Mouse (Mus musculus) lung, postnatal 0 days (tissue): ENCODE data around the gene Ubap2. TPM values are rescaled to one million over a fixed set of nuclear protein-coding genes. Genes with fewer than 3 reads are reported as not detected.

Source experiments
- ATAC-seq: fragments of 200-750 bp; cut with Nextera tagmentation; 2 replicates; pipeline ENCODE4 v1.8.0; 2017; ENCODE audit warnings: moderate library complexity
- DNase-seq: peaks from one replicate; pipeline ENCODE4 v3.0.0-alpha.2; 2016; ENCODE audit warnings: low spot score
- H3K27ac ChIP-seq: fragments of 300-500 bp; sonication (generic); 2 replicates; pipeline ENCODE4 v1.5.1; 2014; ENCODE audit warnings: antibody characterized with exemption, mild to moderate bottlenecking, low read length, mixed read lengths
- H3K27me3 ChIP-seq: fragments of 300-500 bp; sonication (generic); replicated peaks from 2 replicates; pipeline ENCODE4 v1.6.1; 2014; ENCODE audit warnings: low read length, mixed read lengths; ENCODE audit not compliant: insufficient read depth
- H3K36me3 ChIP-seq: fragments of 300-500 bp; sonication (generic); 2 replicates; pipeline ENCODE4 v1.6.1; 2014; ENCODE audit warnings: low read length, mixed read lengths; ENCODE audit not compliant: insufficient read depth
- H3K4me1 ChIP-seq: fragments of 300-500 bp; sonication (generic); 2 replicates; pipeline ENCODE4 v1.6.1; 2014; ENCODE audit warnings: antibody characterized with exemption, low read depth, low read length, mixed read lengths; ENCODE audit not compliant: insufficient read depth
- H3K4me2 ChIP-seq: fragments of 300-500 bp; sonication (generic); replicated peaks from 2 replicates; pipeline ENCODE4 v1.6.1; 2014; ENCODE audit warnings: low read depth, mild to moderate bottlenecking, low read length, moderate library complexity, mixed read lengths
- H3K4me3 ChIP-seq: fragments of 300-500 bp; sonication (generic); 2 replicates; pipeline ENCODE4 v1.5.1; 2014; ENCODE audit warnings: low read depth, low read length
- H3K9ac ChIP-seq: fragments of 300-500 bp; sonication (generic); replicated peaks from 2 replicates; pipeline ENCODE4 v1.6.1; 2014; ENCODE audit warnings: low read depth, mild to moderate bottlenecking
- H3K9me3 ChIP-seq: fragments of 300-500 bp; sonication (generic); 2 replicates; pipeline ENCODE4 v1.6.1; 2016; ENCODE audit warnings: low read length, mixed read lengths
- CTCF ChIP-seq: IDR thresholded peaks from 2 replicates; pipeline ENCODE4 v1.5.1; 2016; ENCODE audit warnings: antibody characterized with exemption, mild to moderate bottlenecking
- EP300 ChIP-seq: IDR thresholded peaks from 2 replicates; pipeline ENCODE4 v1.6.1; 2016; ENCODE audit warnings: antibody characterized with exemption, mild to moderate bottlenecking, control low read depth
- WGBS: fragments of 180-500 bp; shearing (Covaris S2); extraction: QIAGEN DNeasy Blood & Tissue Kit; methylation state at CpG from one replicate; pipeline ENCODE4 v1.1.7; 2014; 5-methylcytosine and 5-hydroxymethylcytosine counted together
- polyA plus RNA-seq: library from polyadenylated mRNA; unstranded; fragments of >200 nt; fragmentation: Nextera tagmentation; extraction: Ambion mirVana; gene quantifications from 2 replicates; pipeline ENCODE4 v1.2.1, GENCODE M21; 2015

The Ubap2 gene
- polyA plus RNA-seq, result 18.2 and 21.4 TPM in 2 replicates

GRCm38 (mm10) chr4:41274980-41275850, at the start of gene Ubap2:
TSS of gene Ubap2 (minus strand) at chr4:41275144.
- TF ChIP-seq EP300 (no peak), CTCF (no peak)
- peak; percentile 98 for ATAC-seq
- Histone ChIP-seq H3K4me2 (peak within 1 kb of the TSS; percentile 75), H3K4me1 (peaks cover 13% of the 10 kb centered on the region; the same call in 1 of the 2 replicates), H3K9me3 (no peaks in the 10 kb centered on the region), H3K27me3 (no peaks in the 10 kb centered on the region), H3K4me3 (peak within 1 kb of the TSS; percentile 75), H3K9ac (peak within 1 kb of the TSS; percentile 81), H3K27ac (peak within 1 kb of the TSS; percentile 96), H3K36me3 (no peaks in the 10 kb centered on the region)
- peak; percentile 99 for DNase-seq
- 1% methylated on average over 60 of the region's 60 CpGs for WGBS

- Histone ChIP-seq H3K27ac (no peak overlapping the region), H3K27me3 (no peaks in the 10 kb centered on the region), H3K4me3 (no peak overlapping the region), H3K9ac (no peak overlapping the region), H3K36me3 (no peaks in the 10 kb centered on the region), H3K9me3 (no peaks in the 10 kb centered on the region), H3K4me1 (no peaks in the 10 kb centered on the region), H3K4me2 (no peak overlapping the region)
- no peak for ATAC-seq
- DNase-seq, result no peak
- no peak for TF ChIP-seq CTCF
- TF ChIP-seq EP300, result no peak
- 43% methylated on average over 4 of the region's 4 CpGs for WGBS
Observed at GRCm38 (mm10) chr4:41320971-41321370, 46.0 kb upstream of the Ubap2 start.

- ATAC-seq (no peak), DNase-seq (no peak)
- H3K27me3 ChIP-seq, result no peaks in the 10 kb centered on the region
- H3K4me2 ChIP-seq, result no peak overlapping the region
- no peak overlapping the region for H3K9ac ChIP-seq
- H3K4me1 ChIP-seq, result peaks cover 11% of the 10 kb centered on the region; the same call in 1 of the 2 replicates
- TF ChIP-seq CTCF, result peak; percentile 9; the same call in 1 of the 2 replicates
- peak; percentile 45; the same call in 1 of the 2 replicates for TF ChIP-seq EP300
- 44% methylated on average over 5 of the region's 5 CpGs for WGBS
- no peak overlapping the region for H3K4me3 ChIP-seq
- H3K27ac ChIP-seq, result no peak overlapping the region
- no peaks in the 10 kb centered on the region for H3K36me3 ChIP-seq
- H3K9me3 ChIP-seq, result no peaks in the 10 kb centered on the region
Observed at GRCm38 (mm10) chr4:41318267-41318666, 43.3 kb upstream of the Ubap2 start.

GRCm38 (mm10) chr4:41315173-41315572, 40.2 kb upstream of the Ubap2 start:
- Histone ChIP-seq H3K27me3 (no peaks in the 10 kb centered on the region), H3K4me1 (peaks cover 16% of the 10 kb centered on the region; the same call in 1 of the 2 replicates), H3K9ac (peak overlapping the region; percentile 99; the same call in 1 of the 2 replicates), H3K27ac (peak overlapping the region; percentile 100), H3K4me3 (peak overlapping the region; percentile 98), H3K9me3 (no peaks in the 10 kb centered on the region), H3K36me3 (no peaks in the 10 kb centered on the region), H3K4me2 (peak overlapping the region; percentile 82)
- TF ChIP-seq EP300, result 0 out of 2 replicates have a peak, but pooled peaks have one; percentile 6
- no peak for TF ChIP-seq CTCF
- peak; percentile 35 for DNase-seq
- no peak for ATAC-seq
- WGBS, result 14% methylated on average over 8 of the region's 8 CpGs

- DNase-seq (peak; percentile 99), ATAC-seq (peak; percentile 98)
- H3K4me3 ChIP-seq, result peak within 1 kb of the TSS; percentile 98
- H3K36me3 ChIP-seq, result no peaks in the 10 kb centered on the region
- whole genome bisulfite sequencing, result under 1% methylated on average over 69 of the region's 70 CpGs
- H3K9me3 ChIP-seq, result no peaks in the 10 kb centered on the region
- TF ChIP-seq EP300 (peak; percentile 71), CTCF (no peak)
- H3K27ac ChIP-seq, result peak within 1 kb of the TSS; percentile 100
- H3K27me3 ChIP-seq, result no peaks in the 10 kb centered on the region
- peak within 1 kb of the TSS; percentile 99 for H3K9ac ChIP-seq
- H3K4me1 ChIP-seq, result peaks cover 16% of the 10 kb centered on the region; the same call in 1 of the 2 replicates
- peak within 1 kb of the TSS; percentile 82 for H3K4me2 ChIP-seq
Observed at GRCm38 (mm10) chr4:41314141-41315129, 39.5 kb upstream of the Ubap2 start, which contains the start of gene Dcaf12. TSS of gene Dcaf12 (minus strand) at chr4:41314889.
